34 mouse cellular contexts compared by ENCODE assay signal in genomic region chr5:3688298-3688697, GRCm38 (mm10). TPM values are rescaled to one million over a fixed set of nuclear protein-coding genes. Genes with fewer than 3 reads are reported as not detected.
A peak's percentile ranks its signal among the peaks of the same experiment; 100 is the strongest.
DNase-seq lines count a peak whose midpoint lies in the region; ATAC-seq and TF ChIP-seq lines count a peak whose summit lies in the region.
"Had no signal": no experiment of that assay in that cellular context is flagged by ENCODE, and none has a peak within 500 bp of the region (broad histone marks: within the 10 kb centered on the region; RNA-seq: fewer than 3 reads in every experiment).

No protein-coding gene starts in this region.

- peak; percentile 17 for DNase-seq in kidney, adult 9 months
- DNase-seq in kidney, adult 2 months: no peak
- DNase-seq in Muller cell, postnatal 12 days (ENCODE audit: inconsistent ontology term): peak; percentile 16
- DNase-seq in adrenal gland, postnatal 10 days: peak; percentile 65
- DNase-seq in heart, embryonic 10.5 days (ENCODE audit: low spot score): no peak
- DNase-seq in spleen, postnatal 10 days (ENCODE audit: low spot score in 2 of 2): no peak
- DNase-seq: B cell, adult 2 months; cerebellum, adult 18-20 months; cerebellum, postnatal 25 days; kidney, adult 11 months; kidney, postnatal 36 days; layer of hippocampus, postnatal 36 days; lung, embryonic 14.5 days; thymus, adult 2 months; thymus, postnatal 4 days had no signal

- peak; percentile 17 to 30; a peak in 2 of 4 replicates for ATAC-seq in hematopoietic stem cell, adult 5-6 weeks (replicated peaks in 1 of 2; ENCODE audit: insufficient read depth in 1 of 2, low FRiP score in 2 of 2, low TSS enrichment in 1 of 2, low read depth in 1 of 2, poor library complexity in 2 of 2, severe bottlenecking in 2 of 2)
- ATAC-seq: forebrain, embryonic 13.5 days had no signal

- H3K4me3 ChIP-seq in kidney, adult 2 months (ENCODE audit: insufficient read depth, low read depth, low read length): no peak overlapping the region
- H3K4me3 ChIP-seq in heart, embryonic 10.5 days: no peak overlapping the region
- H3K4me3 ChIP-seq: forebrain, embryonic 13.5 days; limb, embryonic 15.5 days; midbrain, embryonic 12.5 days had no signal

- TF ChIP-seq POLR2A in kidney, adult 2 months (IDR thresholded peaks at IDR 0.05; ENCODE audit: low read depth, low read length): no peak

- WGBS in kidney, adult 2 months: 71% methylated on average over 8 of the region's 8 CpGs
- WGBS in heart, embryonic 10.5 days: 91% methylated on average over 8 of the region's 8 CpGs

- no peaks in the 10 kb centered on the region for H3K4me1 ChIP-seq in kidney, adult 2 months (ENCODE audit: control insufficient read depth, insufficient read depth, low read length)
- no peaks in the 10 kb centered on the region for H3K4me1 ChIP-seq in heart, embryonic 10.5 days
- H3K4me1 ChIP-seq: forebrain, embryonic 13.5 days; limb, embryonic 15.5 days; midbrain, embryonic 12.5 days had no signal

- no peaks in the 10 kb centered on the region for H3K9me3 ChIP-seq in heart, embryonic 10.5 days
- H3K9me3 ChIP-seq: forebrain, embryonic 13.5 days; G1E; limb, embryonic 15.5 days; midbrain, embryonic 12.5 days had no signal

- peaks cover 4% of the 10 kb centered on the region; the same call in 1 of the 2 replicates for H3K36me3 ChIP-seq in kidney, adult 2 months (ENCODE audit: control insufficient read depth, insufficient read depth, low read length)
- H3K36me3 ChIP-seq in heart, embryonic 10.5 days: peaks cover 37% of the 10 kb centered on the region

- H3K27me3 ChIP-seq in kidney, adult 2 months (replicated peaks; ENCODE audit: control insufficient read depth, insufficient read depth, low read length): no peaks in the 10 kb centered on the region
- H3K27me3 ChIP-seq in heart, embryonic 10.5 days (ENCODE audit: insufficient read depth, poor library complexity, severe bottlenecking): no peaks in the 10 kb centered on the region
- H3K27me3 ChIP-seq: CH12.LX; forebrain, embryonic 13.5 days; limb, embryonic 15.5 days; midbrain, embryonic 12.5 days had no signal

- no peak overlapping the region for H3K27ac ChIP-seq in kidney, adult 2 months (ENCODE audit: insufficient read depth, low read depth, low read length)
- no peak overlapping the region for H3K27ac ChIP-seq in heart, embryonic 10.5 days
- H3K27ac ChIP-seq: forebrain, embryonic 13.5 days; limb, embryonic 15.5 days; liver, embryonic 14.5 days; midbrain, embryonic 12.5 days; stomach, postnatal 0 days had no signal

- no peak for TF ChIP-seq CTCF in kidney, adult 2 months (conservative IDR thresholded peaks at IDR 0.05; ENCODE audit: insufficient read depth, insufficient read length, low read depth, low read length)

RNA-seq across cellular contexts. Expression of gene Gatad1, which starts 31.3 kb away (rescaled TPM):
- polyA plus RNA-seq in kidney, adult 2 months (2012; rRNA removed): 76.9 and 93.0 TPM in 2 replicates
- 100 to 1,000 TPM; 121 to 123 TPM for total RNA-seq in adrenal gland, postnatal 10 days (2021)
- 216 and 315 TPM in 2 replicates for total RNA-seq in hematopoietic stem cell, adult 5-6 weeks (2017)
- polyA plus RNA-seq in heart, embryonic 10.5 days (2016; fragmentation: Nextera tagmentation; extraction: Ambion mirVana): 63.0 and 68.9 TPM in 2 replicates

RNA-seq across cellular contexts. Expression of gene Tmbim7, which starts 37.3 kb away (rescaled TPM):
- polyA plus RNA-seq in kidney, adult 2 months (2012; rRNA removed): not detected in 2 replicates
- total RNA-seq in adrenal gland, postnatal 10 days (2021): not detected
- total RNA-seq in hematopoietic stem cell, adult 5-6 weeks (2017): not detected in 2 replicates
- not detected in 2 replicates for polyA plus RNA-seq in heart, embryonic 10.5 days (2016; fragmentation: Nextera tagmentation; extraction: Ambion mirVana)
- total RNA-seq: adrenal gland, adult 18-20 months; CH12.LX; G1E; gastrocnemius, adult 8-10 months; layer of hippocampus, adult 8-10 months; layer of hippocampus, postnatal 36 days; left cerebral cortex, postnatal 14 days; megakaryocyte, adult 5-6 weeks; neutrophil, adult 5-6 weeks had no signal
- polyA plus RNA-seq: embryonic facial prominence, embryonic 14.5 days; forebrain, embryonic 13.5 days; G1E; heart, embryonic 11.5 days; heart, postnatal 0 days; hindbrain, embryonic 11.5 days; limb, embryonic 15.5 days; liver, embryonic 14.5 days; lung, embryonic 14.5 days; small intestine, adult 2 months; stomach, postnatal 0 days; thymus, adult 2 months had no signal

Comparison
In these comparisons a context has a peak if more than half of its experiments do, and no peak if none do; other contexts are left out.
1. DNase-seq: peak in kidney, adult 9 months (single experiment), Muller cell, postnatal 12 days (single experiment) and adrenal gland, postnatal 10 days (single experiment); none in kidney, adult 2 months (single experiment), heart, embryonic 10.5 days (single experiment) and spleen, postnatal 10 days (0 of 2).